Mouse (Mus musculus) 416B (cell line): ENCODE data around the gene Syt17.
"Not testable (repeated sequence)": the region's sequence is repeated elsewhere in the genome, so short reads cannot be mapped to it uniquely, and the experiment has no call there.

ENCODE experiments used
- DNase-seq: peaks from one replicate; pipeline ENCODE4 v3.0.0; 2011; ENCODE audit warnings: low read depth

Syt17 gene

DNA sequence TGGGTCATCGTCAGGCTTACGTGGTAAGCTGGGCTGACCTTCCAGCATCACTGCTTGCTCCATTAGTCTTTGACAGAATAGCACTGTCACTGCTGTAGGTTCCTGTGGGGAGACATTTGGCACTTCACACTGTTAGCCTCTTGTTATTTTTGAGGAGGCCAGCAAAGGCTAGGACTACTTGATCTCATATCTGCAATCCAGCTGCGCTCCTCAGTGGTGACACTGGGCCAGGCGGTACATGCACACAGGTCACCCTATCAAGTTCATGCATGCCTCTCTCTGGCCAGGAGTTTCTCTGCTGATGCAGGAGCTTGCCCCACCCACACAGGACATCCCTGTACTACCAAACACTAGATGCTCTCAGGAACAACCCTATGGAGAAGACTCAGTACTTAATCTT, 71.4 kb downstream of the Syt17 start:
- DNase-seq: no peak

DNA sequence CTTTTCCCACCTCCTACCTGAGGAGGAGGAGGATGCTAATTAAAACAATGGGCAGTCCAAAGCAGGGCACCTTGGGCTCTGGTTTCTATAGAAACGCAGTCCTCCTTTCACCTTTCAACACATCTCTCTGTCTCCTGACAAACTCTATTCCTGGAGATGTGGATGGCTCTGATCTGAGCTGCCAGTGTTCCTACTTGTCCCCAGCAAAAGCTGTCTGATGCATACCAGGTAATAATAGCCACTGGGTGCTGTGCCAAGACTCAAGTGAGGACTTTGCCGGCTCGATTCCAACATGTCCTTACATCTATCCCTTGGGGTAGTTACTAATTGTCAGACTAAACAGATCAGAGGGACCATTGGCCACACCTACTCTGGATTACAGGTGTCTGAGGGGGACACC, 72.7 kb downstream of the Syt17 start:
- no peak for DNase-seq

DNA sequence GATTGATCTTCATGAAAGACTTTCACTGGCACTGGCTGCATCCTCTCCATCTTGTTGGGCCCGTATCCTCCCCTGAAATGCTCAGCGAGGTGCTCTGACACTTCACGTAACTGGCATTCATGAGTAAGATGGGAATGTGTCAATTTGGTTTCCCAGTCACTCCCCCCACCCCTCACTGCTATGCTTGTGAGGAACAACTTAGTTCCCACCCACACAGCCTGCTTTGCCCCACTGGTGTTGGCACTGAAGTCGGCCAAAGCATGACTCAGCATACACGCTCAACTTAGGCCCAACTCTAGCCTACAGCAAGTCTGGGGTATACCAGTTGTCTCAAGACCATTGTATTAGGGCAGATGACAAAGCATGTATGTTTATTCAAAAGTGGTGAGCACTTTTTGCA, 76.7 kb downstream of the Syt17 start:
- no peak for DNase-seq

DNA sequence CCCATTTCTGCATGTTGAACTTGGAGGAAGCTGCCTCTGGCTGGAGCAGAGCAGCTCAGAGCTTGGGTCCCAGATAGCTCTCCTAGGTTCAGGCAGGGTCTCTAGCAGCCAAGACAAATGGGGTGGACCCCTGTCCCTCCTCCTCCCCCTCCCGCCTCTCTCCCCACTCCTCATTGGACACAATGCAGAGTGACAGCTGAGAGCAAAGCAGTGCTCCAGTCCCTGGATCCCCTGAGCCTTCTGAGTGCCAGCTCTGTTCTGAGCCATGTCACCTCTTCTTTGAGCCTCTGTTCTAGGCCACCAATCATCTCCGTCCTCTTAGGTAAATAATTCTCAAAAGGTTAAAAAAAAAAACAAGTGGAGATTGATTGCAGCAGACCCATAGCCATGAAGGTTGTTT, 78.3 kb downstream of the Syt17 start:
- DNase-seq: no peak

DNA sequence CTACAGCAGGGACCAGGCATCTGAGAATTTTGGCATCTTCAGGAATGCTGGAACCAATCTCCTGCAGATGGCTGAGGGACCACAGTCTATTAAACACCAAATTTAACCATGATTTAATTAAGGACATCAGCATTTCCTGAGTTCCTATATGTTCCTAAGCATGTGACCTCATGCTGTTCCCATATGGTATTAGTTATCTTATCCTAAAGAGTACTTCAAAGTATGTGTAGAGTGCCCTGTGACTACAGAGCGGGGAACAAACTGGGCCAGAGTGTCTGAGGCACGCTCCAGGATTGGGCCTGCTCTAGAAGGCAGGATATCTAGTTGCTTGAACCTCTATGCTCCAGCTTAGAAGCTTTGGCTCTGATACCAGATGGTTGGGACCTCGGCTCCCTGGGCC, 82.1 kb downstream of the Syt17 start:
- no peak for DNase-seq

DNA sequence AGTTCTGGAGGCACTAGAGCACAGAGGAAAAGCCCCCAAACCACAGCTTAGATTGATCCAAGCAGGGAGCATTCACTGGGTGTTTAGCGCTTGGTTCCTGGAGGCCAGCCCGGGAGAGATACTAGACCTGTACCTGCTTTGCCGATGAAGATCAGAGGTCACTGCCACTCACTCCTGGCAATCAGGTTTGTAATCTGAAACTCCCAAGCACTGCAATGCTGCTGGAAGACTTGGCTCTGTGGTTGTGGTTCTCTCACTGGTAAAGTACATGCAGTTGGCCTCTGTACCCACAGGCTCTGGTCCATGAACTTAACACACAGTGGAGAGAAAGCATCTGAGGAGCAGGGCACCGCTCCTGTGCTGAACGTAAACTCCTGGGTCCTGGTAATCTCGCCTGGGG, 82.8 kb downstream of the Syt17 start:
- no peak for DNase-seq

DNA sequence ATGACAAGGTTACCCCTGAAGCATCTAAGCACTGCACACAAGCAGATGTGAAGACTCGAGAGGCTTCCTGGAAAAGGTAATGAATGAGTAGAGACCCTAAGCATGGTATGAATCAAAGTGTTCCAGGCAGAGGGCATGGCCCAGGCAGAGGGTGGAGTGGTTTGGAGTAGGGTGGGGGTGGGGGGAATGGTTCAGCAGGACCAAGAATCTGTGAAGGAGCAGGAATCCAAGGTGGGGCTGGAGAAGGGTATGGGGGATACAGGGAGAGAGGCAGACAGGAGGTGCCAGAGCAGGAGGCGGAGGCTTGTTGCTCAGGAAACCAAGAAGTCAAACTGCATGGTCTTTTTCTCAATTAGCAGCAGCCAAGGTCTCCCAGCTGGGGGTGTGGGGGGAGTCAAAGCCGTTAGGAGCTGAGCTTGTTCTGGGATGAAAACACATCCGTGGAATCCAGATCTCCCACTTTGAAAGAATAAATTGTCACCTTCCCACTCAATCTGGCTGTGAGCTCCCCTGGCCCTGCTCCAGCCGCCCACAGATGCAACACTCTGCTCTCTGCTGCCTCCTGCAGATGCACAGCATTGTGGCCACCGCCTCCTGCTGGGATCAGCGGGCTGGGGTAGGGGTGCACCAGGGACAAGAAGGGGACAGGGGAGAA, 83.5 kb downstream of the Syt17 start:
- DNase-seq: no peak

DNA sequence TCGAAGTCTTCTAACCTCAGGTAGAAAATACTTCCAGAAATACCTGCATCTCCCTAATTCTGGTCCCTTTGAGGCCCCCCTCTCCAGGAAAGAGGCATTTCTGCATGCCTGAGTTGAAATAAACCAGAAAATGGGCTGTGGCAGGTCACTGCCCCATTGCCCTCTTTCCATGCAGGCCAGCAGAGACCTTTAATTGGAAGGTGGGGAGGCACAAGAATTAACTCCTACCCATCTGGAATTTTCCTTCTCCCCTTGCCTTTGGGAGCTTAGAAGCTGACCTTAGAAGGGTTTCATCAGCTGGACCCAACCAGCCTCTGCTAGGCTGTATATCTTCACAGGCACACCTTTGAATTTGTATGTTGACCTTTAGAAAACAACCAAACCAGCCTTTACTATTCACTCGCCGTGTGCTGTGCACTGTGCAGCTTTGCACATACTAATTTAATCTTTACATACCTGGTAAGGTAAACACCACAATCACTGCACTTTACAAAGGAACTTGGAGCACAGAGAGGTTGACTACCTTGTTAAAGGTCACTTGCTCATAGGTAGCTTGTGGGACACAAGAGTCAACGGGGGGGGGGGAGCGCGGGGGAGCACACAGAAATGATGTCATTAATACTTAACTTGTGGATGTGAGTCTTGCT, 84.3 kb downstream of the Syt17 start:
- DNase-seq: no peak

DNA sequence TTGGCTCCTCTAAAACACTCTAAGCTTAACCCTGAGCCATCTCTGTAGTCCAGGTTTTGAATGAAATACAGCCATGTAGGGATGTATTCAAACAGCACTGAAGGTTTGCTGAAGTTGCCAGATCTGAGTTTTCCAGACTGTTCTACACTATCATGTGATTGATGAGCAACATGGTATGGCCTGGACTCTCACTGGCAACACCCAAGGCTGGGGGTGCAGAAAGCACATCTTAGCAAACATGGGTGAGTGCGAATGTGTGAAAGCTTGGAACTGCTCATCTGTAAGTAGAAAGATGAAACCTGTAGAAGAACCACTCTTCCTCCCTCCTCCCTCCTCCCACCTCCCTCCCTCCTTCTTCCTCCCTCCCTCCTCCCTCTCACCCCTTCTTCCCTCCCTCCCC, 85.1 kb downstream of the Syt17 start:
- no peak for DNase-seq

DNA sequence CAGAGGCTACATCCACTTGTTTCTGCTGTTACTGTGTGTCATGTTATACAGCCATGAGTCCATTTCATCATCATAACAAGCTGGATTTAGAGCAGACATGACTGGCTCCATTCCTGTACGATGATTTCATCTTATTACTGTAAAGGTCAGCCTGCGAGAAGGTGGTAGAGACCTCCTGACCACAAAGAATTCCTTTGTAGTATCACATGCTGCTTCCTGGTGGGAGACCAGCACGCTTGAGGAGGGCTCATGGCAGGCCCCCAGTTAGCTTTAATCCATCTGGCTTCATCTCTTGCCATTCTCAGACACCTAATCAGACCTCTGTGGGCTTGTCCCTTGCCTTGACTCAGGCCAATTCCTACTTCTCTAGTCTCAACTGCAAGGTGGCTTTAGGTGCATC, 85.8 kb downstream of the Syt17 start:
- no peak for DNase-seq

DNA sequence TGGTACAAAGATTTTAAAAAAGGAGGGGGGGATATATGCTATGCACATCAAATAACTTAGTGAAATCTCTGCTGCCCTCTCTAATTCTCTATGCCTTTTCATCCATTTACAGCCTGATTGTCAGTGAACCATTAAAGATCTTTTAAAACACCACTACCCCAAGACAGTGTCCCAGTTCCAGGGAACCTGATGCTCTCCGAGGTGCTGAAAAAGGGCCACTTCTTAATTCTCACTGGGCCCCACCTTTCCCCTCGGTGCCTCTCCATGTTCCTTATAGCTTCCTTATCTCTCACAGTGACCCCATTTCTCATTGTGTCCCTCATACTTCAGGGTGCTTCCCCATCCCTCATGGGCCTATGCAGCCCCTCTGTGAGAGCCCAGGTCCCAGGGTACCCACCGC, 89.0 kb downstream of the Syt17 start:
- DNase-seq: no peak

DNA sequence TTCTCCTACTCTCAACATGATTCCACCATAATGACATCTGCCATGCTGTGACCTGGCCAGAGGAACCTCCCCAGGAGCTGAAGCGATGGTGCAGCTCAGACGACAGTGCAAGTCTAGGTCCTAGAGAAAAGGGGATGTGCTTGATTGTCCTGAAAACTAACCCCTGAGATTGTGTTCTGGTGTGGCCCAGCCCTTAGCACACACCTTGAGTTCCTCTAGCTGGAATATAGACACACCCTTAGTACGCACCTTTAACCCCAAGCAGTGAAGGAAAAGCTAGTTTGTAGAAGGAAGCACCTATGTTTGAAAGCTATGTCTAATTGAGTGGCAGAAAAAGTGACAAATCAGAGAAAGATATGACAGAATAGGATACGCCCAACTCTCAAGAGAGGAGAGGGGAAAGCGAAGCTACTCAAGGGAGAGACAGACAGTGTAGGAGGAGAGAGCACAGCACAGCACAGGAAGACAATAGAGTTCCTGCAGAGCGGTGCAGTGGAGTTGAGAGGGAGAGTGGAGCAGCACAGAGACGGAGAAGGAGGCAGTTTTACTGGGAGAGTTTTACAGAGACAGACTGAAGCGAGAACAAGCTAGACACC, 91.5 kb downstream of the Syt17 start:
- not testable (repeated sequence) for DNase-seq

DNA sequence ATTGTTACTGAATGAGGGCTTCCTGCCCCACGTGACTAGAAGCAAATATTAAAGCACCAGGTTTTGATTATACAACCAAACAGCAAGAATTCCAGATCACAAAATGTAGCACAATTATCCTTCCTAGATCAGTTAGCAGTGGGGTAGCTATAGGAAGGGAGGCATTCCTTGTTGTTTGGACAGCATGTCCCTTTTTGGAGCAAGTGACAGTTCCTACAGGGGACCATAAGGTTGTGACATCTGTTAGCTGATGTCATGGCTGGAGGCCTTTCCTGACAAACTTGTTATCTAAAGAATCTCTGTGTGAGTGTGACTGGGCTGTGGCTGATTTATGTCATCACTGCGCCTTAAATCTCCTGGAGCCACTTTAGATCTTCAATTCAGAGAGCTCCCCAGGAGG, 97.2 kb downstream of the Syt17 start:
- peak; percentile 16 for DNase-seq

DNA sequence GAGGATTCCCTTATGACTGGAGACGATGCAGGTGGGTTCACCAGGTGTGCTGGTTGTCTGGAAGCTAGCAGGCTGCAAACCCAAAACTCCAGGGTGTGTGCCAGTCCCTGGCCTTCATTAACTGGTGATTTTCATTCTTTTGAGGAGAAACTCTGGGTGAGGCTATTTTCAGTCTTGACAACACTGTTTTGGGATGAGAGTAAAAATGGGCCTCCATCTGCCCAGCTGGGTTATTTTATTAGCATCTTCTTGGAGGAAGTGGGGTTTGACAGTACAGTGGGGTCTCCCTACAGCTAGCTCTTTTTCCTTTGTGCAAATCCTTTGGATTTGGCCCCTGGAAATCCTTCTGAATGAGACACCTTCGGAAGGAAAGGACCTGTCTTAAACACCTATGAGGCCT, 101.1 kb downstream of the Syt17 start:
- no peak for DNase-seq

DNA sequence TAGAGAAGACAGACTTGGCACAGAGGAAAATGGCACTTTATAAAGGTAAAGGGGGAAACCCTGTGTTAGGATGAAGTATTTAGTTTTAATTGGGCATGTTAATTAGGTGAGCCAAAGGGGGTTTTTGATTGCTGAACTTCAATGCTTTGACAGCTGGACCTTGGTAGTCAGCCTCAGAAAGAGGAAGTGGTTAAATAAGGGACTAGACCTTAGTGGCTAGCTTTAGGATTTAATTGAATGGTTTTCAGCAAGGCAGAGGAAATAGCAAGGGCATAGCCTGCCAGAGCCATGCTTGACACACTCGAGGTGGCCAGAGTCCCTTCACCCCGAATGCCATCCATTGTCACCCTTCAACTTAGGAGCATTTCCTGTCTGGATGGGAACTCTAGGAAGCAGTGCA, 101.6 kb downstream of the Syt17 start:
- peak; percentile 47 for DNase-seq

DNA sequence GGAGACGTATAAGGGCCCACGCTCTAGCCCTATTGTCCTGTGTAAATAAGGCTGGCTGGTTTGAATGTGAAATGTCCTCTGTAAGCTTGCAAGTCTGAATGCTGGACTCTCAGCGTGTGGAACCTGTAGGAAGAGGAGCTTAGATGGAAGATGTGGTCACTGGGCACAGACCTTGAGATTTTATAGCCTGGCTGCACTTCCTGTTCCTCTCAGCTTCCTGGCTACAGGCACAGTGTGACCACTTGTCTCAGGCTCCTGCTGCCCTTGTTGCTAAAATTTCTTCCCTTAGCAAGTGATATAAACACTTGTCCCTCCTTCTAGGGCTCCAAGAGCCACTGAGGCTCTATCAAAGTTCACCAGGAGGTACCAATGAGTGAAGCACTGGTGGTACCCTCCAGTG, 102.6 kb downstream of the Syt17 start:
- DNase-seq: no peak

DNA sequence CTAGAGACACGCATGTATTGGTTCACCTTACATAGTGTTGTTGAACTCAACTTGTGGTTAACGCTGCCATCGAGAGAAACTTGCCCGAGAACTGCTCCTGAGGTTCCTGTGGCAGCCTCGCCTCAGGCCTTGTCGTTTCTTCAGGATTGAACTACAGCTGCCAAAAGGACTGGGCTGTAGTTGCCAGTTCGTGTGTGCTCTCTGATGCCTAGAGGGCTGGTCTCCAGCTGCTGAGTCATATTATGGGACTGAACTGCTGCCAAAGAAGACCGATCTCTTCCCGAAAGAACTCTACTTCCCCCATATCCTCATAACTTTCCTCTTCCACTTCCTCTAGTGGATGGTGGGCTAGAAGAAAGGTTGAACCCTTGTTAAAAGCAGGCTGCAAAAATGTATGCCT, 103.3 kb downstream of the Syt17 start:
- DNase-seq: no peak
